Mouse (Mus musculus) R1 (cell line): ENCODE results near the gene Actrt3.

Experiments
- DNase-seq: peaks from one replicate; pipeline ENCODE4 v3.0.0-alpha.2; 2018; ENCODE audit warnings: low read depth, low spot score

Actrt3 gene

GRCm38 (mm10) chr3:30599711-30600545, at the start of gene Actrt3:
TSS of gene Actrt3 (minus strand) at chr3:30599939.
- DNase-seq, result peak; percentile 25

- peak; percentile 70 for DNase-seq
These were observed 48.7 kb upstream of the Actrt3 start for GRCm38 (mm10) chr3:30648466-30648865.

GRCm38 (mm10) chr3:30647440-30648090, 47.8 kb upstream of the Actrt3 start, which contains the start of gene Lrrc34:
TSS of gene Lrrc34 (minus strand) at chr3:30647869.
- peak; percentile 97 for DNase-seq

- DNase-seq, result peak; percentile 87
These were observed 47.0 kb upstream of the Actrt3 start for GRCm38 (mm10) chr3:30646761-30647160.

- no peak for DNase-seq
These were observed 44.5 kb upstream of the Actrt3 start, which contains the start of gene Lrriq4 for GRCm38 (mm10) chr3:30644207-30644606. TSS of gene Lrriq4 (plus strand) at chr3:30644507.

- DNase-seq, result peak; percentile 69
These were observed 35.9 kb upstream of the Actrt3 start for GRCm38 (mm10) chr3:30635629-30636028.

GRCm38 (mm10) chr3:30633681-30634080, 33.9 kb upstream of the Actrt3 start:
- DNase-seq, result peak; percentile 52

GRCm38 (mm10) chr3:30620132-30620531, 20.4 kb upstream of the Actrt3 start:
- no peak for DNase-seq

- no peak for DNase-seq
These were observed 11.2 kb upstream of the Actrt3 start for GRCm38 (mm10) chr3:30610930-30611329.

- no peak for DNase-seq
These were observed 9.3 kb upstream of the Actrt3 start for GRCm38 (mm10) chr3:30608999-30609398.

GRCm38 (mm10) chr3:30603256-30603655, 3.5 kb upstream of the Actrt3 start:
- DNase-seq, result no peak

- DNase-seq, result peak; percentile 86
These were observed 3.0 kb upstream of the Actrt3 start for GRCm38 (mm10) chr3:30602740-30603098.

- peak; percentile 99 for DNase-seq
These were observed 2.5 kb upstream of the Actrt3 start, which contains the start of gene Mynn for GRCm38 (mm10) chr3:30602065-30602739. TSS of gene Mynn (plus strand) at chr3:30602065.

GRCm38 (mm10) chr3:30601610-30602064, 1.9 kb upstream of the Actrt3 start:
- DNase-seq, result no peak

- peak; percentile 93 for DNase-seq
These were observed 1.4 kb upstream of the Actrt3 start for GRCm38 (mm10) chr3:30601175-30601574.

GRCm38 (mm10) chr3:30600717-30601116, 978 bp upstream of the Actrt3 start:
- peak; percentile 51 for DNase-seq

GRCm38 (mm10) chr3:30597271-30597670, 2.5 kb downstream of the Actrt3 start:
- DNase-seq, result no peak

- peak; percentile 71 for DNase-seq
These were observed 4.5 kb downstream of the Actrt3 start for GRCm38 (mm10) chr3:30595111-30595832.

GRCm38 (mm10) chr3:30593719-30594485, 5.8 kb downstream of the Actrt3 start:
- DNase-seq, result peak; percentile 82

GRCm38 (mm10) chr3:30592418-30592853, 7.3 kb downstream of the Actrt3 start:
- DNase-seq, result peak; percentile 84
